Mouse (Mus musculus) MEL (cell line): Measurements from ENCODE around the gene D11Wsu47e.

ENCODE experiments used
- CTCF ChIP-seq, 3 experiments: IDR thresholded peaks in 2 of 3; conservative IDR thresholded peaks in 1 of 3; 2 replicates each; pipeline ENCODE4 v1.5.1; 2011 to 2012; ENCODE audit warnings: low read length in 3 of 3, low read depth in 2 of 3, mild to moderate bottlenecking in 2 of 3, improper control_type of control experiment in 1 of 3, inconsistent platforms in 1 of 3, mixed read lengths in 1 of 3, moderate library complexity in 1 of 3; ENCODE audit not compliant: control insufficient read depth in 1 of 3, insufficient read depth in 1 of 3, poor library complexity in 1 of 3, severe bottlenecking in 1 of 3
- HCFC1 ChIP-seq: IDR thresholded peaks from 2 replicates; pipeline ENCODE4 v1.6.1; 2012; ENCODE audit warnings: low read depth, mild to moderate bottlenecking, inconsistent platforms, low read length, improper control_type of control experiment, moderate library complexity
- KAT2A ChIP-seq: conservative IDR thresholded peaks from 2 replicates; pipeline ENCODE4 v1.6.1; 2012; ENCODE audit warnings: low read depth, low read length, improper control_type of control experiment, inconsistent platforms
- RCOR1 ChIP-seq: IDR thresholded peaks from 2 replicates; pipeline ENCODE4 v1.6.1; 2012; ENCODE audit warnings: low read depth, mild to moderate bottlenecking, inconsistent platforms, low read length, improper control_type of control experiment
- SIN3A ChIP-seq: IDR thresholded peaks from 2 replicates; pipeline ENCODE4 v1.6.1; 2012; ENCODE audit warnings: low read length, improper control_type of control experiment, inconsistent platforms
- TCF12 ChIP-seq: IDR thresholded peaks from 2 replicates; pipeline ENCODE4 v1.6.1; 2014; ENCODE audit warnings: low read depth, mild to moderate bottlenecking, inconsistent platforms, low read length, improper control_type of control experiment, moderate library complexity

DNA sequence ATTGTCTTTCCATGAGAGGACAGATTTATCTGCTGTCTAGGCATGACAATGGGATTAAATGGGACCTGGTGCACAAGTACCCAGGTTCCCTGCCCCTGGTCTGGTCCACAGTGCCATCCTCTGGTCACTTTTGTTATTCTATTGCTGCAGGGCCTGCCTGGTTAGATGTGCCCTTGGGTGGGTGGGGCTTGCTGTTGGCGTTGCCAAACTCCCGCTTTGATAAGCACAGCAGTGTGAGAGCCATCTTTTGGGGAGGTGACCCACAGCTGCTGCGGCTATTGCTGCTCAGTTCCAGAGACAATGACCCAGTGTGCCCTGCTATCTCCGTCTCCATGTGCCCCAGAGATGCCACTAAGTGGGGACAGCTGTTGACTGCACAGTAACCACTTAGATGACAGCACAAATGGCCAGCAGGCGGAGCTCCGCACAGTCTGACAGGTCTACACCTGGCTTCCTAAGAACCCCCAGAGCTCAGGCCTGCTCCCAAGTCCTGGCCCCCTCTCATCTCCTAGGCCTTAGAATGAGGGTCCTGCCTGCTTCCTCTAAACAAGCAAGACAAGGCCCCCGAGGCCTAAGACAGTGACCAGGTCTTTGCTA lies 31.0 kb downstream of the D11Wsu47e start:
- TF ChIP-seq CTCF (IDR thresholded peaks at IDR 0.05 in 2 of 3, conservative IDR thresholded peaks at IDR 0.05 in 1 of 3; ENCODE audit: control insufficient read depth in 1 of 3, insufficient read depth in 1 of 3, low read depth in 2 of 3, low read length in 3 of 3, poor library complexity in 1 of 3, severe bottlenecking in 1 of 3): peak in 2 of 3 experiments; percentile 35 to 57; a peak in 5 of 6 replicates
- TF ChIP-seq HCFC1: no peak
- no peak for TF ChIP-seq TCF12
- no peak for TF ChIP-seq SIN3A
- no peak for TF ChIP-seq KAT2A
- no peak for TF ChIP-seq RCOR1
